Mouse (Mus musculus): ENCODE results near the gene Cdh13.
A peak's percentile ranks its signal among the peaks of the same experiment; 100 is the strongest.

Cdh13 gene

GRCm38 (mm10) chr8:118452445-118453103, 169.0 kb downstream of the Cdh13 start:
- no peak for DNase-seq

GRCm38 (mm10) chr8:118455245-118455644, 171.7 kb downstream of the Cdh13 start:
- DNase-seq = no peak

GRCm38 (mm10) chr8:118465330-118465948, 181.9 kb downstream of the Cdh13 start:
- no peak for DNase-seq

- DNase-seq = no peak
Measured at GRCm38 (mm10) chr8:118477587-118477986, 194.1 kb downstream of the Cdh13 start.

GRCm38 (mm10) chr8:118488735-118489134, 205.2 kb downstream of the Cdh13 start:
- no peak for DNase-seq

- DNase-seq = no peak
Measured at GRCm38 (mm10) chr8:118502509-118502908, 219.0 kb downstream of the Cdh13 start.

GRCm38 (mm10) chr8:118509426-118509825, 225.9 kb downstream of the Cdh13 start:
- DNase-seq = no peak

GRCm38 (mm10) chr8:118513259-118513658, 229.7 kb downstream of the Cdh13 start:
- DNase-seq = peak; percentile 12

GRCm38 (mm10) chr8:118515616-118516015, 232.1 kb downstream of the Cdh13 start:
- DNase-seq = no peak

GRCm38 (mm10) chr8:118517071-118517470, 233.5 kb downstream of the Cdh13 start:
- no peak for DNase-seq

GRCm38 (mm10) chr8:118518030-118518741, 234.7 kb downstream of the Cdh13 start:
- DNase-seq = no peak

GRCm38 (mm10) chr8:118518742-118519102, 235.2 kb downstream of the Cdh13 start:
- DNase-seq = no peak

GRCm38 (mm10) chr8:118523922-118524321, 240.4 kb downstream of the Cdh13 start:
- DNase-seq = no peak

GRCm38 (mm10) chr8:118538816-118539558, 255.5 kb downstream of the Cdh13 start:
- no peak for DNase-seq

GRCm38 (mm10) chr8:118539559-118539819, 256.0 kb downstream of the Cdh13 start:
- no peak for DNase-seq

- no peak for DNase-seq
Measured at GRCm38 (mm10) chr8:118539941-118540340, 256.4 kb downstream of the Cdh13 start.

- DNase-seq = no peak
Measured at GRCm38 (mm10) chr8:118552397-118552796, 268.9 kb downstream of the Cdh13 start.

GRCm38 (mm10) chr8:118552842-118553241, 269.3 kb downstream of the Cdh13 start:
- no peak for DNase-seq

GRCm38 (mm10) chr8:118564024-118564423, 280.5 kb downstream of the Cdh13 start:
- no peak for DNase-seq

- no peak for DNase-seq
Measured at GRCm38 (mm10) chr8:118565186-118565585, 281.7 kb downstream of the Cdh13 start.

- DNase-seq = peak; percentile 21
Measured at GRCm38 (mm10) chr8:118565887-118566747, 282.6 kb downstream of the Cdh13 start.

GRCm38 (mm10) chr8:118569366-118569765, 285.8 kb downstream of the Cdh13 start:
- DNase-seq = no peak

- DNase-seq = no peak
Measured at GRCm38 (mm10) chr8:118581256-118581655, 297.7 kb downstream of the Cdh13 start.

Measured in kidney, adult 11 months (tissue).